Mouse (Mus musculus) brain, embryonic 18.5 days (tissue): ENCODE results near the gene Col4a3.

Experiments used
- DNase-seq: peaks from one replicate; pipeline ENCODE4 v3.0.0-alpha.2; 2012; ENCODE audit warnings: low read depth, low spot score

Gene Col4a3

DNA sequence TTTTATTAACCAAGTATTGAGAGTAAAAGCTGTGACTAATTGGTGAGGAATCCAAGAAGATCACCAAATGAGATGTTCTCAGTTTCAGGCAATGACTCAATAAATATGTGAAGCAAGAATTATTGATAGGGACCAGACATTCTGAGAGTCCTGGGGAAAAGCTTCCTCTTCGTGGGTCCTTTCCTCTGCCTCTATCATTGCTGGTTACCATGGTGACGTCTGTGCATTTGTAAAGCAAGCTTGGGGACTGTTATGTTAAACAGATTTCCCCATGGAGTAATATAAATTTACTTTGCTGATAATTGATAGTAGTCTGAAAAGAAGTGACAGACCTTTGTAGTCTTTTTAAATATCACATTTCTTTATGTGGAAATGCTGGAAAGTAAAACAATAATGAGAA lies 76.8 kb downstream of the Col4a3 start:
- no peak for DNase-seq

GRCm38 (mm10) chr1:82686328-82686727 lies 99.6 kb downstream of the Col4a3 start:
- no peak for DNase-seq

DNA sequence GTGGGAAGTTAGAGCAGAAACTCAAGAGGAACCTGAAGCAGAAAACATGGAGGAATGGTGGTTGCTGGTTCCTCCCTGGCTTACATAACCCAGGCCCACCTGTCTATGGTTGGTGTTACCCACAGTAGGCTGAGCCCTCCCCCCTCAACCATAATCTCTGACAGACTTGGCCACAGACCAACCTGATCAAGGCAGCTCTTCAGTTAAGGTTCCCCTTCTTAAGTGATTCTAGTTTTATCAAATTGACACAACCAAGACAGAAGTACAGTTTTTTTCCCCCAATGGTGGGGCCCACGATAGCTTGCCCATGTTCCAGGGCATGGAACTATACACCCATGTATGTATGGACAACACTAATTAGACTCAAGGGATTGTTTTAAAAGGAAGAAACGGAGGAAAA lies 100.1 kb downstream of the Col4a3 start:
- DNase-seq, result no peak

DNA sequence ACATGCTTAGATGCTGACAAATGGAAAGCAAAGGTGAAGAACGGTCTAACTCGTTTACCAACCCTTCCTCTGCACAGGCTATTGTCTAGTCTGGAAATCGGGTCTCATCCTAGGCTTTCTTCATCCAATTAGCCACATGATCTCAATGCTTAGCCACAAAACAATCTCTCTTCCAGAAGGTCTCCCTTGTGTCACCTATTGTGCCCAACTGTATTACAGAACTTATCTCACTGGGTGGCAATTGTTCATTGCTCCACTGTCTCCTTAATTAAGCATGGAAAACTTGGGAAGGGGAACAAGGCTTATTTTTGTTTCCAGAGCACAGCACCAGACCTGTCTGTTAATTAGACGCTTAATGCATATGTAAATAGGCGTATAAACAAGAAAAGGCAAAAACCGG lies 101.2 kb downstream of the Col4a3 start:
- no peak for DNase-seq

GRCm38 (mm10) chr1:82695915-82696314 lies 109.2 kb downstream of the Col4a3 start:
- no peak for DNase-seq

- DNase-seq, result no peak
These were observed 131.2 kb downstream of the Col4a3 start for GRCm38 (mm10) chr1:82717816-82718512.

GRCm38 (mm10) chr1:82724339-82725025 lies 137.8 kb downstream of the Col4a3 start, which contains the start of gene Mff:
Gene Mff (plus strand): TSS chr1:82724890.
- DNase-seq, result peak; percentile 92

GRCm38 (mm10) chr1:82725026-82725874 lies 138.5 kb downstream of the Col4a3 start:
- no peak for DNase-seq

DNA sequence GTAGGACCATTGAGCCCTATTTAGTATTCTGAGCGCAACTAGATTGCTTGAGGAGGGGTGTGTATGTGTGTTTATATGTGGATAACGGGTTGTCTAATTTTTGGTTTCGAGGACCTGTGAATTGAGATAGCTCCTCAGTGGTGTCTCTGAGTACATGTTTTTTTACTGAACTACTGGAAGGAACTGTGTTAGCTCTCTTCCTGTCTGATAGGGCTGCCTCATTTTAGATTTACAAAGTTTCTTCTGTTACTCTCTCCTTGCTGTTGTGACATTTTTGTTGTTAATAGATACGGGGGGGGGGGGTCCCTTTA lies 139.1 kb downstream of the Col4a3 start:
- DNase-seq, result no peak

- no peak for DNase-seq
These were observed 139.8 kb downstream of the Col4a3 start for GRCm38 (mm10) chr1:82726482-82726881.

DNA sequence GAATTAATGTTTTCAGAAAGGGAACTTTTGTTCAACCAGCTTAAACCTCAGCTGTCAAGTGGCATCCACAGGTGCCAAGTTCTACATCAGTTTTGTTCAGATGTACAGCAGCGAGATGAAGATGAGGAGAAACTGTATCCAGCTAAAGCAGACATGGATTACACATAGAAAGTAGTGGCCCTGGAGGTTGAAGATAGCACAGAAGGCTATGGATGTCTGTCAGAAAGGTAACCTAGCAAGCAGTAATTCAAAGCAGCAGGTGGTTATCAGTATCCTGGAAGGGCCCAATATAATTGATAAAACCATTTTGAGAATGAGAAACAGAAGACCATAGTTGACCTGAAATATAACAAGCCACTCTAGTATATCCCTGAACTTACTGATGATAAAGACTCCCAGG lies 146.6 kb downstream of the Col4a3 start:
- no peak for DNase-seq

DNA sequence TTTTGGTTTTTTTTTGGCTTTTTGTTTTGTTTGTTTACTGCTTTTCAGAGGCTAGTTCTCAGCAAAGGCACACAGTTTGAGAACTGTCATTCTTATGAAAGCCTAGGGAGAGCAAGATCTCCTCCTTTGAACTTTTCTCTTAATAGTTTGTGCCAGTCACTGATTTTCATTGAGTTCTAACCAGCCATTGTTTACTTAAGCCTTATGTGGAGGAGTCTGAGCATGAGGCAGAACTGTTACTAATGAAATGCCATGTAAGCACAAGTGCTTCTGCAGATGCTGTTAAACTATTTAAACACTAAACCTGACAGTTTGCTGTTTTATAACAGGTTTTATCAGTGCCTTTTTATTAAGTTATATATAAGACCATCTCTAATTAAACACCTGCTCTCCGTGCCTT lies 151.3 kb downstream of the Col4a3 start:
- no peak for DNase-seq

DNA sequence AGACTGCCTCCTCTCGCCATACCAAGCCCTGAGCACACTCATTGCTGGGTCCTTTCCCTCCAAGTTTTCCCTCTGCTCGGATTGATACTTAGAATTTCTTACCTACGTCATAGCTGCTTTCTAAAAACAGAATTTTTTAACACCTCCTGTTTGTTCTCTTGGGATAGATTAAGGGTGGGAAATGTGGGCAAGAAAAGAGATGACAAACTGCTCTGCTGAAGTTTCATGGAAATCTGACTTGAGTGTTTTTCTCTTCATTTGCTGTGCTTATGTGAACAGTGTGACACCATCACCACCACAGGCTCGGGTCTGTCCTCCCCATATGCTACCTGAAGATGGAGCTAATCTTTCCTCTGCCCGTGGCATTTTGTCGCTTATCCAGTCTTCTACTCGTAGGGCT lies 154.8 kb downstream of the Col4a3 start:
- no peak for DNase-seq

- no peak for DNase-seq
These were observed 157.2 kb downstream of the Col4a3 start for GRCm38 (mm10) chr1:82743962-82744361.

DNA sequence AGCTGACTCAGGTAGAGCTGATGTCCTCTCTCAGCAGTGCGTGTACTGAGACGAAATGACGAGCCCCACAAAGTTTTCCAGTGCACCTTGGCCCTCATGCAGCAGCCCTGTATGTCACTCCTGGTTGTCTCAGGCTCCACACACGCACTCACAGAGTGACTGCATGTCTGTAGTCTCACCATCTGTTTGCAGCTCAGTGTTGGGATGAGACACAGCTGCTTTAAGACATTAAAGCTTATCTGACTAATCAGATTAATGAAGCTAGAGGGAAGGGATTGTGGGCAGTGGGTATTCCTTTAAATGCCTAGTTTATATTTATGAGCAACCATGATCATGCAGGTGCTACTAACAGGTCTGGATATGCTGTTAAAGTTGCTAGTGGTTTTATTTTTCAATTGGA lies 159.7 kb downstream of the Col4a3 start:
- no peak for DNase-seq

DNA sequence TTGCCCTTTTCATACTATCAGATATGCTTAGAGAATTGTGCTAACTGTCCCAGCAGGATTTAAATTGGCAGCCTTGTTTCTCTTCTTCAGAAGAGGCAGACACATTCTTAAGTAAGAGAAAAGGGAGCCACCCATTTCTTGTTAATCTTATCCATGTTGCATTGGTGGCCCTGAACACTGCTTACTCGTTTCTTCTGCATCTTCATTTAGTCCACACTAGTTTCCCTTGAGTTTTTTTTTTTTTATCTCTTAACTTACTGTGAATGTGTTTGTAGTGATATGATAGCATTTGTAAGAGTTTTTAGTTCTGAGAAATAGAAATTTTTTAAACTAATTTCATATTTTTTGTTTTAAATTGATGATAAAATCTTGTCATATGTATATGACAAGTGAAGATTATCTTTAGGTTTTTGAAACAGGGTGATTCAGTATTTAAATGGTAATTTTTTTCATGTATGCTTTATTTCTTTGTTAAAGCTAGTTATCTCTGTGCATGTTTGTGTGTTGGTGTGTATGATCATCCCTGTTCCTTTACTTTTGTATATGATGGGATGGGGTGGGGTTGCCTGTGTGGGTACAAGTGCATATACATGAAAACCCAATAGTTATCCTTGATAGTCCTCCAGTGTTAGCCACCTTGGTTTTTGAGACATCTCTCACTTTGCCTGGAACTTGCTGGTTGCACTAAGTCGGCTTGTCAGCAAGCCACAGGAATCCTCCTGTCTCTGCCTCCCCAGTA lies 161.2 kb downstream of the Col4a3 start:
- no peak for DNase-seq

GRCm38 (mm10) chr1:82759520-82759919 lies 172.8 kb downstream of the Col4a3 start:
- no peak for DNase-seq

GRCm38 (mm10) chr1:82761454-82762169 lies 174.9 kb downstream of the Col4a3 start:
- DNase-seq, result no peak

DNA sequence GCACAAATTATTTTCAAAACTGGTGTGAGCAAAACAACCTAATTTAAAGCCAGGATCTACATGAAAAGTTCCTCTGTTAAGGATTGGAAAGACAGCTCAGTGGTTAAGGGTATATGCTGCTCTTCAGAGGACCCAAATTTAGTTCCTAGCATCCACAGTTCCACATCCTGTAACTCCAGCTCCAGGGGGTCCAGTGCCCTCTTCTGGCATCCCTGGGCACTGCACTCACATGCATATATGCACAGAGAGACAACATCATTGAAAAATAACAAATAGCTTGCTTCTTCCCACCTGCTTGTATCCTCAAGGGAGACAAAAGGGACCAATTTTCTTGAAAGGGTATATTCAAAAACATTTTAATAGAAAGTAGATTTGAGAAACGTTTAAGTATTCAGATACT lies 175.6 kb downstream of the Col4a3 start:
- no peak for DNase-seq

- no peak for DNase-seq
These were observed 179.5 kb downstream of the Col4a3 start for GRCm38 (mm10) chr1:82766227-82766626.

GRCm38 (mm10) chr1:82766641-82767040 lies 179.9 kb downstream of the Col4a3 start:
- DNase-seq, result no peak
